Mouse (Mus musculus): ENCODE data around the gene Vasp.

GRCm38 (mm10) chr7:19301461-19302263 is 30.0 kb upstream of the Vasp start:
- TF ChIP-seq POLR2A (IDR thresholded peaks at IDR 0.05; ENCODE audit: control insufficient read depth, extremely low read depth, insufficient read depth, low read length, poor library complexity) (no peak), CTCF (IDR thresholded peaks at IDR 0.05; ENCODE audit: borderline replicate concordance, control insufficient read depth, extremely low read depth, insufficient read depth, low read length, poor library complexity) (no peak)

All from thymus, adult 2 months (tissue).